Mouse (Mus musculus): ENCODE measurements around the gene Tmem132c.

The Tmem132c gene

DNA sequence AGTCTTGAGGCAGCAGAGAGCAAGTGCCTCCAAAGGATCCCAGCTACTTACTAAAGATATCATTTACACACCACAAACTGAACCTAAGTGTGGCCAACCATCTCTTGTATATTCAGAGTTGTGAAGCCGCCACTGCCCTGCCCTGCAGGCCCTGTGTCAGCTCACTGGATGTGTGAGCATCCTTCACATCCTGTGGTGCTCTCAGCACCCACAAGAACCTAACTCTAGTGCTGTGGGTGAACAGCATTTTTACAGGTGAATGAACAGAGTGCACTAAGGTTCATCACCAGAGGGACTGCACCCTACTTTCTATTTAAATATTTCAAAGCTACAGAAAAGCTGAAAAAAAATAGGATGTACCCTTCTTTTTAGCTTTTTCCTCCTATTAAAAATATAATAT lies 370.3 kb downstream of the Tmem132c start:
- no peak for DNase-seq

DNA sequence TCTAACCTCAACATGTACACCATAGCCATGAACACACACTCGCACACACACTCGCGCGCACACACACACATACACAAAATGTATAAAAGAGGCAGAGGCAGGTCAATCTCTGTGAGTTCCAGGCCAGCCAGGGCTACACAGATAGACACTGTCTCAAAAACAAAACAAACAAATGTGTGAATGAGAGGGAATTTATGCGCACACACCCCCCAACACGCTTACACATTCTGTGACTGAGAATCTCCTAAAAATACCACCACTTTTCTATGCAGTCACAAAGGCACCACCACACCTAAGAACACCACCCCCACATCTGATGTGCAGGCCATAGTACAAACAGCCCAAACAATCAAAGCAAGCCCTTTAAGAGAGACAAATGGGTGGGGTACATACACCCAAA lies 370.8 kb downstream of the Tmem132c start:
- no peak for DNase-seq

Data from cerebellum, adult 18-20 months (tissue).